Mouse (Mus musculus): ENCODE measurements at regions not wholly inside any gene's neighbourhood (a gene's known extent, or its start where the extent isn't known, plus 50 kb on each side); places are given as distances from the start of the nearest gene placed in this dataset.

GRCm38 (mm10) chr4:125358356-125358755 lies 132.1 kb upstream of the Grik3 start:
- TF ChIP-seq CTCF (conservative IDR thresholded peaks at IDR 0.05; ENCODE audit: low read length) (no peak), POU5F1 (IDR thresholded peaks at IDR 0.05; ENCODE audit: borderline replicate concordance, low read length) (no peak)

Measured in E14TG2a.4 (cell line).